Mouse (Mus musculus): Measurements from ENCODE around the gene 1810013L24Rik. TPM values are rescaled to one million over a fixed set of nuclear protein-coding genes. Genes with fewer than 3 reads are reported as not detected.

1810013L24Rik gene
- polyA plus RNA-seq, 1 experiment from 2014 or later = 11.9 TPM

Other genes starting within 250 kb of the 1810013L24Rik start
- gene Pmm2, start 192.4 kb upstream of the 1810013L24Rik start, polyA plus RNA-seq (2015; fragmentation: Nextera tagmentation; extraction: Ambion mirVana) = 126 and 128 TPM in 2 replicates
- gene Tmem186, start 192.4 kb upstream of the 1810013L24Rik start, polyA plus RNA-seq (2015; fragmentation: Nextera tagmentation; extraction: Ambion mirVana) = 23.9 and 24.2 TPM in 2 replicates
- gene Carhsp1, start 157.9 kb upstream of the 1810013L24Rik start, polyA plus RNA-seq (2015; fragmentation: Nextera tagmentation; extraction: Ambion mirVana) = 85.0 and 89.4 TPM in 2 replicates
- gene Gm5767, start 149.3 kb upstream of the 1810013L24Rik start, polyA plus RNA-seq (2015; fragmentation: Nextera tagmentation; extraction: Ambion mirVana) = not detected in 2 replicates
- 16.1 and 19.1 TPM in 2 replicates for gene Usp7, start 37.8 kb upstream of the 1810013L24Rik start, polyA plus RNA-seq (2015; fragmentation: Nextera tagmentation; extraction: Ambion mirVana)

Measured in intestine, embryonic 16.5 days (tissue).